Mouse (Mus musculus) liver, embryonic 14.5 days (tissue): ENCODE results near the gene Ggt1. TPM values are rescaled to one million over a fixed set of nuclear protein-coding genes. Genes with fewer than 3 reads are reported as not detected.

Experiments
- ATAC-seq: fragments of 200-750 bp; cut with Nextera tagmentation; 2 replicates; pipeline ENCODE4 v1.8.0; 2017; ENCODE audit warnings: moderate number of reproducible peaks, mild to moderate bottlenecking, moderate library complexity; ENCODE audit not compliant: insufficient read depth
- DNase-seq, 3 experiments: peaks; one replicate each; pipeline ENCODE4 v3.0.0-alpha.2; 2012 to 2013; ENCODE audit warnings: low read depth in 3 of 3, low spot score in 3 of 3
- H3K27ac ChIP-seq: fragments of 300-500 bp; sonication (generic); 2 replicates; pipeline ENCODE4 v1.5.1; 2014; ENCODE audit warnings: moderate library complexity, mild to moderate bottlenecking, control low read depth, inconsistent platforms
- H3K27me3 ChIP-seq: fragments of 300-500 bp; sonication (generic); 2 replicates; pipeline ENCODE4 v1.6.1; 2014; ENCODE audit warnings: mild to moderate bottlenecking, low read length, moderate library complexity; ENCODE audit not compliant: control insufficient read depth, insufficient read depth
- H3K36me3 ChIP-seq: fragments of 300-500 bp; sonication (generic); replicated peaks from 2 replicates; pipeline ENCODE4 v1.6.1; 2014; ENCODE audit warnings: low read depth; ENCODE audit not compliant: control insufficient read depth, insufficient read depth
- H3K4me1 ChIP-seq, 2 experiments: fragments of 200-500 bp in 1 of 2; fragments of 300-500 bp in 1 of 2; sonication (generic) in 1 of 2; replicated peaks; 2 replicates each; pipeline ENCODE4 v1.6.1; 2012 to 2014; ENCODE audit warnings: antibody characterized with exemption in 1 of 2, inconsistent platforms in 1 of 2, low read length in 1 of 2; ENCODE audit not compliant: control insufficient read depth in 2 of 2, insufficient read depth in 2 of 2
- H3K4me2 ChIP-seq: fragments of 300-500 bp; sonication (generic); 2 replicates; pipeline ENCODE4 v1.6.1; 2014; ENCODE audit warnings: low read depth, mild to moderate bottlenecking, control low read depth, moderate library complexity
- H3K4me3 ChIP-seq, 2 experiments: fragments of 200-500 bp in 1 of 2; fragments of 300-500 bp in 1 of 2; sonication (generic) in 1 of 2; 2 replicates each; pipeline ENCODE4 v1.5.1; 2012 to 2014; ENCODE audit warnings: low read depth in 2 of 2, low read length in 2 of 2, mild to moderate bottlenecking in 2 of 2, control low read depth in 1 of 2, inconsistent platforms in 1 of 2, moderate library complexity in 1 of 2; ENCODE audit not compliant: insufficient read depth in 1 of 2
- H3K9ac ChIP-seq: fragments of 300-500 bp; sonication (generic); replicated peaks from 2 replicates; pipeline ENCODE4 v1.6.1; 2014; ENCODE audit warnings: mild to moderate bottlenecking, control low read depth, moderate library complexity
- H3K9me3 ChIP-seq: fragments of 300-500 bp; sonication (generic); 2 replicates; pipeline ENCODE4 v1.6.1; 2016; ENCODE audit warnings: low read length, mixed read lengths; ENCODE audit not compliant: control insufficient read depth
- CTCF ChIP-seq: IDR thresholded peaks from 2 replicates; pipeline ENCODE4 v1.5.1; 2016; ENCODE audit warnings: antibody characterized with exemption, low read depth, control low read depth
- EP300 ChIP-seq: IDR thresholded peaks from 2 replicates; pipeline ENCODE4 v1.6.1; 2016; ENCODE audit warnings: antibody characterized with exemption, low read depth
- WGBS: fragments of 180-500 bp; shearing (Covaris S2); extraction: QIAGEN DNeasy Blood & Tissue Kit; methylation state at CpG from one replicate; pipeline ENCODE4 v1.1.7; 2014; ENCODE audit not compliant: insufficient replicate concordance; 5-methylcytosine and 5-hydroxymethylcytosine counted together
- polyA plus RNA-seq, 2 experiments: library from polyadenylated mRNA; depleted of rRNA in 1 of 2; stranded (reverse) in 1 of 2; unstranded in 1 of 2; fragments of >200 nt; fragmentation: Nextera tagmentation in 1 of 2; extraction: Ambion mirVana in 1 of 2; gene quantifications; 2 replicates each; pipeline versions ENCODE4 v1.2.1 to v1.2.3; 2012 to 2014

Gene Ggt1
- polyA plus RNA-seq, 2 experiments, result 4.3 to 5.2 TPM

DNA sequence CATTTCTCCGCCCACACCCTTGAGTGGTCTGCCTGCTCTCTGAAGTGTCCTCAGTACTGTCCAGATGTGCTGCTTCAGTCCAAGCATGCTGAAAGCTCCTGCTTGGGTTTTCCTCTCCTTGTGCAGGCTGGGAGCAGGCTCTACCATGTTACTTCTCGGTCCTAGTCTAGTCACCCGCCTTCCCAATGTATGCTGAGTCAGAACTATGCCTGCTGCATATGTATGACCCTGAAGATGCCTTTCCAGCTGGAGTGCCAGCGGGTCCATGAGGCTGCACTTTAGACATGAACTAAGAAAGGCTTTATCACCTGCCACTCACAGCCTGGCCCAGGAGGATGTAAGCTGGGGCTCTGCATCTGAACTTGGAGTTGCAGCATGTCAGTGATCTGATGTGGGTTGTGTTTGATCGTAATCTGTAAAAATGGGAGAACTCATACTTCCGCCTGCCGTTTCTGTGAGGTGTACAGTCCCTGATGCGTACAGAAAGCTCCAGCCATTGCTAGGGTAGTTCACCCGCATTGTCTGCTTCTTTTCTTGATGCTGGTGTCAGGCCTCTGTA is 29.8 kb upstream of the Ggt1 start:
- WGBS, result 76% methylated on average over 9 of the region's 9 CpGs
- Histone ChIP-seq H3K9ac (no peak overlapping the region), H3K27ac (no peak overlapping the region), H3K4me1 (no peaks in the 10 kb centered on the region), H3K9me3 (no peaks in the 10 kb centered on the region), H3K4me3 (no peak overlapping the region), H3K4me2 (no peak overlapping the region), H3K27me3 (no peaks in the 10 kb centered on the region), H3K36me3 (peaks cover 16% of the 10 kb centered on the region)
- DNase-seq (no peak), ATAC-seq (no peak)
- TF ChIP-seq EP300 (no peak), CTCF (no peak)

DNA sequence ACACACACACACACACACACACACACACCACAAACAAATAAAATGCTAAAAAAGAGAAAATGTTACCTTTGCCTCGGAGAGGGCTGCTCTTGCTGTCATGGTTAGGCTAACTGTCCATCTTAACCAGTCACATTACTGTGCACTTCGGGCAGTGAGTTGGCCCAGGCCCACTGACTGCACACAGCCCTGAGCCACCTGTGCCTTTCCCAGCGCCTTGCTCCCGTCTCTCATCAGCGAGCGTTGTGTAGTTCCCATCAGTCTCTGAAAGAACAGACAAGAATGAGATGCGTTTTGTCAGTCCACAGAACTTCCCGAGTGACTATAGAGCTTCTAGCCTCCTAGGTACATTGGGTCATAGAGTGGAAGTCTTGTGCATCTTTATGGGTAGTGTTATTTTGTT is 27.2 kb upstream of the Ggt1 start:
- WGBS, result 79% methylated on average over 8 of the region's 8 CpGs
- peaks cover 16% of the 10 kb centered on the region for H3K36me3 ChIP-seq

GRCm38 (mm10) chr10:75534934-75535333 is 26.5 kb upstream of the Ggt1 start:
- no peak for ATAC-seq
- 77% methylated on average over 8 of the region's 8 CpGs for WGBS
- Histone ChIP-seq H3K27ac (no peak overlapping the region), H3K4me1 (no peaks in the 10 kb centered on the region), H3K4me3 (no peak overlapping the region), H3K36me3 (peaks cover 16% of the 10 kb centered on the region), H3K4me2 (no peak overlapping the region), H3K27me3 (no peaks in the 10 kb centered on the region), H3K9me3 (no peaks in the 10 kb centered on the region), H3K9ac (no peak overlapping the region)
- DNase-seq, result no peak
- TF ChIP-seq CTCF (no peak), EP300 (no peak)

More for the DNA sequence above, 27.2 kb upstream of the Ggt1 start:
- no peak for DNase-seq
- Histone ChIP-seq H3K27me3 (no peaks in the 10 kb centered on the region), H3K9ac (no peak overlapping the region), H3K4me1 (no peaks in the 10 kb centered on the region), H3K4me2 (no peak overlapping the region), H3K4me3 (no peak overlapping the region), H3K27ac (no peak overlapping the region), H3K9me3 (no peaks in the 10 kb centered on the region)
- no peak for TF ChIP-seq EP300
- TF ChIP-seq CTCF, result no peak
- ATAC-seq, result no peak

- DNase-seq (no peak), ATAC-seq (no peak)
- H3K27me3 ChIP-seq, result no peaks in the 10 kb centered on the region
- TF ChIP-seq EP300, result no peak
- H3K9me3 ChIP-seq, result no peaks in the 10 kb centered on the region
- 69% methylated on average over 2 of the region's 2 CpGs for WGBS
- H3K9ac ChIP-seq, result no peak overlapping the region
- H3K27ac ChIP-seq, result no peak overlapping the region
- no peaks in the 10 kb centered on the region for H3K4me1 ChIP-seq
- H3K36me3 ChIP-seq, result peaks cover 16% of the 10 kb centered on the region
- no peak overlapping the region for H3K4me3 ChIP-seq
- H3K4me2 ChIP-seq, result no peak overlapping the region
Measured at GRCm38 (mm10) chr10:75535423-75535822, 26.0 kb upstream of the Ggt1 start.

- no peak for TF ChIP-seq EP300
- no peak for TF ChIP-seq CTCF
- Histone ChIP-seq H3K27me3 (no peaks in the 10 kb centered on the region), H3K36me3 (peaks cover 16% of the 10 kb centered on the region), H3K4me1 (no peaks in the 10 kb centered on the region), H3K9ac (no peak overlapping the region), H3K9me3 (no peaks in the 10 kb centered on the region), H3K4me3 (no peak overlapping the region), H3K4me2 (no peak overlapping the region), H3K27ac (no peak overlapping the region)
- no peak for DNase-seq
- 78% methylated on average over 5 of the region's 5 CpGs for WGBS
- no peak for ATAC-seq
Measured at GRCm38 (mm10) chr10:75536123-75536522, 25.3 kb upstream of the Ggt1 start.
